Mouse (Mus musculus): Measurements from ENCODE around the gene Mrpl30. TPM values are rescaled to one million over a fixed set of nuclear protein-coding genes. Genes with fewer than 3 reads are reported as not detected.

The Mrpl30 gene
- polyA plus RNA-seq, 1 experiment, result 19.0 TPM

GRCm38 (mm10) chr1:37894606-37895005, 4.3 kb downstream of the Mrpl30 start:
- H3K9me3 ChIP-seq, result no peaks in the 10 kb centered on the region
- peaks cover 65% of the 10 kb centered on the region for H3K36me3 ChIP-seq (replicated peaks; ENCODE audit: low read length)
- H3K4me3 ChIP-seq (replicated peaks), result no peak overlapping the region
- TF ChIP-seq GATA1 (IDR thresholded peaks at IDR 0.05; ENCODE audit: borderline replicate concordance, low read length), result no peak
- H3K4me1 ChIP-seq, result peaks cover 24% of the 10 kb centered on the region
- no peaks in the 10 kb centered on the region for H3K27me3 ChIP-seq (replicated peaks)

DNA sequence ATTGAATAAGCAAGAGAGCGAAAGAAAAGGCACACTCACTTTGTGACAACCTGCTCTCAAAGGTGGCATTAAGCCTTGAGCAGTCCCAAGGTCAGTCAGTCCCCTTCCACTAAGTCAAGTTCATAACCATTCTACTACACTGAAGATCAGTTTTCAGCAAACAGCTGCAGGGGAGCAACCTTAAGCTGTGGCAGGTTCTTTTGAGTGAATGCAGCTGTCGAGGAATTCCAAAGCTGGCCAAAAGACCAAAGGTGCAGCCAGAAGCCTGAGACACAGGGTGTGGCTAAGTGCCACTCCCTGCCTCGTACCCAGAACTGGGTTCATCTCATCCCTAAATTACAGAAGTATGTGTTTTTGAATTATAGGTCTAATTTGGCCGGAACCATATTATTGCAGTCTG, 9.5 kb downstream of the Mrpl30 start:
- Histone ChIP-seq H3K9me3 (no peaks in the 10 kb centered on the region), H3K36me3 (replicated peaks; ENCODE audit: low read length) (peaks cover 56% of the 10 kb centered on the region), H3K4me1 (peaks cover 11% of the 10 kb centered on the region), H3K27me3 (replicated peaks) (no peaks in the 10 kb centered on the region), H3K4me3 (replicated peaks) (no peak overlapping the region)
- TF ChIP-seq GATA1 (IDR thresholded peaks at IDR 0.05; ENCODE audit: borderline replicate concordance, low read length) (no peak), FLI1 (IDR thresholded peaks at IDR 0.05; ENCODE audit: low read length) (no peak)

DNA sequence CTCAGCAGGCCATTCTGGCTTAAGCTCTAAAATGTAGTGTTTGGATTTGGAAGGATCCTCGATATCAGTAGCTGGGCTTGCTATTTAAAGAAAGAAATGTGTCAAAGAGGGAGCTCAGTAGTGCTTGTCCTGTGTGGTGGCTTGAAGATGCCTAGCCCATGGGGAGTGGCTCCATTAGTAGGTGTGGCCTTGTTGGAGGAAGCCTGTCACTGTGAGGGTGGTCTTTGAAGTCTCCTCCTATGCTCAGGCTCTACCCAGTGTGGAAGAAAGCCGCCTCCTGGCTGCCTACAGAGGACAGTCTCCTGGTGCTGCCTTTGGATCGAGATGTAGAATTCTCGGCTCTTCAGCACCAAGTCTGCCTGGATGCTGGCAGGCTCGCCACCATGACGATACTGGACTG, 10.0 kb downstream of the Mrpl30 start:
- no peaks in the 10 kb centered on the region for H3K27me3 ChIP-seq (replicated peaks)
- TF ChIP-seq GATA1 (IDR thresholded peaks at IDR 0.05; ENCODE audit: borderline replicate concordance, low read length) (no peak), FLI1 (IDR thresholded peaks at IDR 0.05; ENCODE audit: low read length) (no peak)
- H3K9me3 ChIP-seq, result no peaks in the 10 kb centered on the region
- H3K4me1 ChIP-seq, result peaks cover 15% of the 10 kb centered on the region
- peaks cover 52% of the 10 kb centered on the region for H3K36me3 ChIP-seq (replicated peaks; ENCODE audit: low read length)
- H3K4me3 ChIP-seq (replicated peaks), result no peak overlapping the region

DNA sequence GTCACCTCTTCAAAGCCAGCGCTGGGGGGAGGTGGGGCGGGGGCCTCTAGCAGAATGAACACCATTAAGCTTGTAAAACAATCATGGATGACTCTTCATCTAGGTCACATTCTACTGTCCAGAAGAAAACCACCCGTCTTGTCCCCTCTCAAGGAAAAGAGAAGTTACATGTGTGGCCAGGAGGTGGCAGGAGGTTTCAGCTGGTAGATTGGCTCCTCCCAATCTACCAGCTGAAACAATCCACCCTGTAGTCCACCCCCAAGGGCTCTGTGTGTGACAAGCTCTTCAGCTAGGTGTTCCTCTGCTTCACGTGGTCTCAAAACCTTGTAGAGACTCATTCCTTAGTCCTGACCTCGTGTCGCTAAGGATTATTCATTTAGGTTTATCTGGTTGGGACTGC, 12.9 kb downstream of the Mrpl30 start:
- Histone ChIP-seq H3K36me3 (replicated peaks; ENCODE audit: low read length) (peaks cover 25% of the 10 kb centered on the region), H3K27me3 (replicated peaks) (no peaks in the 10 kb centered on the region), H3K9me3 (no peaks in the 10 kb centered on the region), H3K4me3 (replicated peaks) (no peak overlapping the region), H3K4me1 (peaks cover 23% of the 10 kb centered on the region)
- TF ChIP-seq FLI1 (IDR thresholded peaks at IDR 0.05; ENCODE audit: low read length) (no peak), GATA1 (IDR thresholded peaks at IDR 0.05; ENCODE audit: borderline replicate concordance, low read length) (no peak)

- no peak overlapping the region for H3K4me3 ChIP-seq (replicated peaks)
- TF ChIP-seq GATA1 (IDR thresholded peaks at IDR 0.05; ENCODE audit: borderline replicate concordance, low read length) (no peak), FLI1 (IDR thresholded peaks at IDR 0.05; ENCODE audit: low read length) (no peak)
- no peaks in the 10 kb centered on the region for H3K36me3 ChIP-seq (replicated peaks; ENCODE audit: low read length)
- no peaks in the 10 kb centered on the region for H3K9me3 ChIP-seq
- H3K4me1 ChIP-seq, result peaks cover 5% of the 10 kb centered on the region; the same call in 1 of the 2 replicates
- H3K27me3 ChIP-seq (replicated peaks), result peaks cover 28% of the 10 kb centered on the region
Observed at GRCm38 (mm10) chr1:37912751-37913150, 22.5 kb downstream of the Mrpl30 start.

GRCm38 (mm10) chr1:37916393-37916792, 26.1 kb downstream of the Mrpl30 start, which contains the start of gene Lyg2:
Lyg2 (minus strand) TSS chr1:37916493.
- Histone ChIP-seq H3K36me3 (replicated peaks; ENCODE audit: low read length) (no peaks in the 10 kb centered on the region), H3K4me1 (no peaks in the 10 kb centered on the region), H3K9me3 (no peaks in the 10 kb centered on the region), H3K27me3 (replicated peaks) (peaks cover 41% of the 10 kb centered on the region), H3K4me3 (replicated peaks) (peak within 1 kb of the TSS; percentile 44)
- TF ChIP-seq FLI1 (IDR thresholded peaks at IDR 0.05; ENCODE audit: low read length), result no peak
- no peak for TF ChIP-seq GATA1 (IDR thresholded peaks at IDR 0.05; ENCODE audit: borderline replicate concordance, low read length)

DNA sequence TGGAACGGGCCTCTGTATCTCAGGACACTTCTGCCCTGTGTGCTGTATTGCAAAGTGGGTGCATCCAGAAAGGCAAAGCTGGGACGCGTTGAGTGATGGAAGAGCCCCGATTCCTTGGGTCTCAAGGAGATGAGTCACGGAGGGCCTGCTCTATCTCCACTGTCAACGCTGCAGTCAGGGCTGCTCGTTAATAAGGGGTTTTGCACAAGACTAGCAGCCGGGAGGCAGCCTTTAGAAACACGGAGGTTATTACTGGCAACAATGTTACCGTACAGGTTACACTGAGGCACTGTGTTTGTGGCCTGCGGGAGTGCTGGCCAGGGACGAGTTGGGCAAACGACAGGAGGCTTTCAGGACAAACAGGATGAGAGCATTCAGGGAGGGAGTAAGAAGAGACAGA, 27.4 kb downstream of the Mrpl30 start:
- no peak for TF ChIP-seq FLI1 (IDR thresholded peaks at IDR 0.05; ENCODE audit: low read length)
- TF ChIP-seq GATA1 (IDR thresholded peaks at IDR 0.05; ENCODE audit: borderline replicate concordance, low read length), result no peak
- H3K9me3 ChIP-seq, result no peaks in the 10 kb centered on the region
- no peak overlapping the region for H3K4me3 ChIP-seq (replicated peaks)
- no peaks in the 10 kb centered on the region for H3K4me1 ChIP-seq
- peaks cover 41% of the 10 kb centered on the region for H3K27me3 ChIP-seq (replicated peaks)
- H3K36me3 ChIP-seq (replicated peaks; ENCODE audit: low read length), result no peaks in the 10 kb centered on the region

DNA sequence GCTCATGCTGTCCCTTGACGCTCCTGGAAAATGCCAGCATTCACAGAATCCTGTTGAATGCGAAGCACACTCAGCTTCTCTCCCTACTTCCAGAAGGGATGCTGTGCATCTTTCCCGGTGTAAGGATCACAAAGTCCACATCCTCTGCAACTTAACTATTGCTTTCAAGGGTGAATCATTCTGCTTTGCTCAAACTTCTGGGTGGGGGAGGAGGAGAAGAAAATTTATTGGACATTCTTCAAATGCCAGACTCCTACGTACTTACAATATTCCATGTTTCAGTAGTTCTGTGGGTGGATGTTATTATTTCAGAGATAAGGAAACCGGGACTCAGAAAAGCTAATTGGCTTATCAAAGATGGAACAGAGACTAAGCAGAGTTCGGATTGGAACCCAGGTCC, 27.8 kb downstream of the Mrpl30 start:
- H3K9me3 ChIP-seq, result no peaks in the 10 kb centered on the region
- peaks cover 42% of the 10 kb centered on the region for H3K27me3 ChIP-seq (replicated peaks)
- no peaks in the 10 kb centered on the region for H3K4me1 ChIP-seq
- no peak overlapping the region for H3K4me3 ChIP-seq (replicated peaks)
- H3K36me3 ChIP-seq (replicated peaks; ENCODE audit: low read length), result no peaks in the 10 kb centered on the region
- TF ChIP-seq GATA1 (IDR thresholded peaks at IDR 0.05; ENCODE audit: borderline replicate concordance, low read length) (no peak), FLI1 (IDR thresholded peaks at IDR 0.05; ENCODE audit: low read length) (no peak)

DNA sequence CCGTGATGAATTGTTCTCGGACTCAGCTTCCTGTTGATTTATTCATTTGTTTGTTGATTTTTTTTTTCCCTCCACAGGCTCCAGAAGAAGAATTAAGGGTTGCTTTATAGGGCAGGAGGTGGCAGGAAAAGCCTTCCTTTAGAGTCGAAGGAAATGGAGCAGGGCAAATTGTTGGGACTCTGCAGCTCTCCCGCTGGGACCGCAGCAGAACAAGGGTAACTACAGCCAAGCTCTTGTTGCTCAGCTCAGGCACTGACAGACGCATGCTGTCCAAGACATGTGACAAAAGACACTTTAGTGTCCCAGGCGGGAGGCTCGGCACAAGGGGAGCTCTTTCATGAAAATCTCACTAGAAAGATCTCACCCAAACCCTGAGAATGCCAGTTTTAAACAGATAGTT, 32.3 kb downstream of the Mrpl30 start:
- peaks cover 30% of the 10 kb centered on the region for H3K27me3 ChIP-seq (replicated peaks)
- no peaks in the 10 kb centered on the region for H3K36me3 ChIP-seq (replicated peaks; ENCODE audit: low read length)
- H3K4me1 ChIP-seq, result no peaks in the 10 kb centered on the region
- TF ChIP-seq GATA1 (IDR thresholded peaks at IDR 0.05; ENCODE audit: borderline replicate concordance, low read length), result no peak
- H3K4me3 ChIP-seq (replicated peaks), result no peak overlapping the region
- H3K9me3 ChIP-seq, result peaks cover 3% of the 10 kb centered on the region; the same call in 1 of the 2 replicates

GRCm38 (mm10) chr1:37925971-37926370, 35.7 kb downstream of the Mrpl30 start:
- Histone ChIP-seq H3K27me3 (replicated peaks) (peaks cover 10% of the 10 kb centered on the region), H3K4me1 (peaks cover 11% of the 10 kb centered on the region), H3K9me3 (peaks cover 3% of the 10 kb centered on the region; the same call in 1 of the 2 replicates), H3K36me3 (replicated peaks; ENCODE audit: low read length) (no peaks in the 10 kb centered on the region), H3K4me3 (replicated peaks) (no peak overlapping the region)
- TF ChIP-seq FLI1 (IDR thresholded peaks at IDR 0.05; ENCODE audit: low read length), result no peak
- no peak for TF ChIP-seq GATA1 (IDR thresholded peaks at IDR 0.05; ENCODE audit: borderline replicate concordance, low read length)

- H3K4me3 ChIP-seq (replicated peaks), result no peak overlapping the region
- peaks cover 3% of the 10 kb centered on the region for H3K9me3 ChIP-seq
- no peak for TF ChIP-seq GATA1 (IDR thresholded peaks at IDR 0.05; ENCODE audit: borderline replicate concordance, low read length)
- TF ChIP-seq FLI1 (IDR thresholded peaks at IDR 0.05; ENCODE audit: low read length), result no peak
- no peaks in the 10 kb centered on the region for H3K36me3 ChIP-seq (replicated peaks; ENCODE audit: low read length)
- peaks cover 2% of the 10 kb centered on the region for H3K27me3 ChIP-seq (replicated peaks)
- H3K4me1 ChIP-seq, result peaks cover 13% of the 10 kb centered on the region
Observed at GRCm38 (mm10) chr1:37931806-37932205, 41.5 kb downstream of the Mrpl30 start.

Other genes starting within 250 kb of the Mrpl30 start
- 10.7 and 15.7 TPM in 2 replicates for gene 2010300C02Rik, start 170.4 kb upstream of the Mrpl30 start, polyA plus RNA-seq (2012; ENCODE audit: insufficient read depth, low replicate concordance)
- gene Tsga10, start 24.0 kb upstream of the Mrpl30 start, polyA plus RNA-seq (2012; ENCODE audit: insufficient read depth, low replicate concordance), result 0.35 TPM in 1 of 2 replicates, not detected in the other
- not detected in 2 replicates for gene Lipt1, start 18.7 kb upstream of the Mrpl30 start, polyA plus RNA-seq (2012; ENCODE audit: insufficient read depth, low replicate concordance)
- gene Mitd1, start 66 bp upstream of the Mrpl30 start, polyA plus RNA-seq (2012; ENCODE audit: insufficient read depth, low replicate concordance), result 3.0 and 10.0 TPM in 2 replicates
- not detected in 2 replicates for gene Lyg2, start 26.0 kb downstream of the Mrpl30 start, polyA plus RNA-seq (2012; ENCODE audit: insufficient read depth, low replicate concordance)
- gene Lyg1, start 67.3 kb downstream of the Mrpl30 start, polyA plus RNA-seq (2012; ENCODE audit: insufficient read depth, low replicate concordance), result not detected in 2 replicates
- 3.2 and 4.8 TPM in 2 replicates for gene Txndc9, start 107.4 kb downstream of the Mrpl30 start, polyA plus RNA-seq (2012; ENCODE audit: insufficient read depth, low replicate concordance)
- gene Eif5b, start 107.5 kb downstream of the Mrpl30 start, polyA plus RNA-seq (2012; ENCODE audit: insufficient read depth, low replicate concordance), result 3.5 and 69.6 TPM in 2 replicates
- gene Rev1, start 239.3 kb downstream of the Mrpl30 start, polyA plus RNA-seq (2012; ENCODE audit: insufficient read depth, low replicate concordance), result 0.59 TPM in 1 of 2 replicates, not detected in the other

All from megakaryocyte, embryonic 14.5 days (primary cell).